Mouse (Mus musculus) embryonic fibroblast, embryonic 13.5 days (primary cell): ENCODE results near the gene Tnfrsf1b.

ENCODE experiments used
- CTCF ChIP-seq: IDR thresholded peaks from 2 replicates; pipeline ENCODE4 v1.5.1; 2011; ENCODE audit warnings: mild to moderate bottlenecking, control low read depth, low read length, moderate library complexity, borderline replicate concordance; ENCODE audit not compliant: insufficient read depth
- POLR2A ChIP-seq: IDR thresholded peaks from 2 replicates; pipeline ENCODE4 v1.6.1; 2011; ENCODE audit warnings: low read depth, mild to moderate bottlenecking, control low read depth, low read length, moderate library complexity

- TF ChIP-seq POLR2A: no peak
- TF ChIP-seq CTCF: no peak
Measured at GRCm38 (mm10) chr4:145187619-145188018, 59.1 kb downstream of the Tnfrsf1b start.
